Mouse (Mus musculus): ENCODE measurements around the gene Pip4k2b.

- TF ChIP-seq CTCF (IDR thresholded peaks at IDR 0.05; ENCODE audit: low read depth) (no peak), EP300 (optimal IDR thresholded peaks at IDR 0.05) (peak; percentile 91)
These were observed 37.5 kb upstream of the Pip4k2b start, which contains the start of gene Rpl23 for GRCm38 (mm10) chr11:97781832-97782563.
